Mouse (Mus musculus): ENCODE measurements at regions not wholly inside any gene's neighbourhood (a gene's known extent, or its start where the extent isn't known, plus 50 kb on each side); places are given as distances from the start of the nearest gene placed in this dataset.

- no peak for TF ChIP-seq GATA1 (IDR thresholded peaks at IDR 0.05; ENCODE audit: low read length)
- TF ChIP-seq TAL1 (IDR thresholded peaks at IDR 0.05; ENCODE audit: low read length) = no peak
Measured at GRCm38 (mm10) chrX:166728622-166728928, 143.1 kb upstream of the Egfl6 start.

All from erythroblast, embryonic 14.5 days (primary cell).